Mouse (Mus musculus) MEL (cell line): ENCODE data around the gene Gm10229.
"Not testable (repeated sequence)": the region's sequence is repeated elsewhere in the genome, so short reads cannot be mapped to it uniquely, and the experiment has no call there.

Source experiments
- CTCF ChIP-seq, 3 experiments: IDR thresholded peaks in 2 of 3; conservative IDR thresholded peaks in 1 of 3; 2 replicates each; pipeline ENCODE4 v1.5.1; 2011 to 2012; ENCODE audit warnings: low read length in 3 of 3, low read depth in 2 of 3, mild to moderate bottlenecking in 2 of 3, improper control_type of control experiment in 1 of 3, inconsistent platforms in 1 of 3, mixed read lengths in 1 of 3, moderate library complexity in 1 of 3; ENCODE audit not compliant: control insufficient read depth in 1 of 3, insufficient read depth in 1 of 3, poor library complexity in 1 of 3, severe bottlenecking in 1 of 3
- EP300 ChIP-seq, 2 experiments: IDR thresholded peaks; 2 replicates each; pipeline ENCODE4 v1.6.1; 2011; ENCODE audit warnings: improper control_type of control experiment in 2 of 2, low read length in 2 of 2, low read depth in 1 of 2, mild to moderate bottlenecking in 1 of 2
- GATA1 ChIP-seq: IDR thresholded peaks from 2 replicates; pipeline ENCODE4 v1.6.1; 2011; ENCODE audit warnings: low read depth, low read length, improper control_type of control experiment
- HCFC1 ChIP-seq: IDR thresholded peaks from 2 replicates; pipeline ENCODE4 v1.6.1; 2012; ENCODE audit warnings: low read depth, mild to moderate bottlenecking, inconsistent platforms, low read length, improper control_type of control experiment, moderate library complexity
- POLR2A ChIP-seq, 2 experiments: IDR thresholded peaks; 2 replicates each; pipeline ENCODE4 v1.6.1; 2011 to 2012; ENCODE audit warnings: low read length in 2 of 2, mild to moderate bottlenecking in 2 of 2, control low read depth in 1 of 2, improper control_type of control experiment in 1 of 2, low read depth in 1 of 2, moderate library complexity in 1 of 2; ENCODE audit not compliant: control insufficient read depth in 1 of 2, insufficient read depth in 1 of 2, poor library complexity in 1 of 2
- SIN3A ChIP-seq: IDR thresholded peaks from 2 replicates; pipeline ENCODE4 v1.6.1; 2012; ENCODE audit warnings: low read length, improper control_type of control experiment, inconsistent platforms
- USF1 ChIP-seq: IDR thresholded peaks from 2 replicates; pipeline ENCODE4 v1.6.1; 2014; ENCODE audit warnings: low read depth, mild to moderate bottlenecking, inconsistent platforms, low read length, improper control_type of control experiment, moderate library complexity

DNA sequence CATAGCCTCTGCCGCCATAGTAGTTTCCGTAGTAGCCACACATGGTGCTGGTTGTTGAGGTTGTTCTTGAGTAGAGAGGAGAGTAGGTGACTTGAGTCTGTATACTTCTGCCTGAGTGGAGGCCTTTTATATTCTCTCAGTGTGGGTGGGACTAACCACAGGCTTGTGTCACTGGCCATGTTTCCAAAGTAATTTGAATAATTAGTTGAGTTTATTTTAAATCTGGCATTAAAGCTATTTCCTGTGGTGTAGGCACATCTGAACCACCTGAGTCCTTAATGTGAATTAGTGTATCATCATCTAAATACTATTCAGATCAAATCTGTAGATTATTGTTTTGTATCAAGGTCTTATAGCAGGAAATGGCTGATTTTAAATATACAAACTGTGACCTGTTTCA, 48.8 kb downstream of the Gm10229 start, which contains the start of gene 1110025L11Rik:
- not testable (repeated sequence) for TF ChIP-seq POLR2A (IDR thresholded peaks at IDR 0.05; ENCODE audit: control insufficient read depth in 1 of 2, insufficient read depth in 1 of 2, low read depth in 1 of 2, low read length in 2 of 2, poor library complexity in 1 of 2); GATA1; EP300 (IDR thresholded peaks at IDR 0.05; ENCODE audit: low read depth in 1 of 2, low read length in 2 of 2); HCFC1; CTCF (IDR thresholded peaks at IDR 0.05 in 2 of 3, conservative IDR thresholded peaks at IDR 0.05 in 1 of 3; ENCODE audit: control insufficient read depth in 1 of 3, insufficient read depth in 1 of 3, low read depth in 2 of 3, low read length in 3 of 3, poor library complexity in 1 of 3, severe bottlenecking in 1 of 3); SIN3A; USF1
